Mouse (Mus musculus) testis, adult 2 months (tissue): ENCODE data around the gene Antxrl.

Source experiments
- CTCF ChIP-seq: fragments of 200-500 bp; IDR thresholded peaks from 2 replicates; pipeline ENCODE4 v1.5.1; 2012; ENCODE audit warnings: low read depth, mild to moderate bottlenecking, inconsistent platforms, low read length, moderate library complexity; ENCODE audit not compliant: control insufficient read depth, insufficient read depth, insufficient replicate concordance
- POLR2A ChIP-seq: fragments of 200-500 bp; IDR thresholded peaks from 2 replicates; pipeline ENCODE4 v1.6.1; 2012; ENCODE audit warnings: low read depth, mild to moderate bottlenecking, inconsistent platforms, low read length, moderate library complexity; ENCODE audit not compliant: control insufficient read depth

DNA sequence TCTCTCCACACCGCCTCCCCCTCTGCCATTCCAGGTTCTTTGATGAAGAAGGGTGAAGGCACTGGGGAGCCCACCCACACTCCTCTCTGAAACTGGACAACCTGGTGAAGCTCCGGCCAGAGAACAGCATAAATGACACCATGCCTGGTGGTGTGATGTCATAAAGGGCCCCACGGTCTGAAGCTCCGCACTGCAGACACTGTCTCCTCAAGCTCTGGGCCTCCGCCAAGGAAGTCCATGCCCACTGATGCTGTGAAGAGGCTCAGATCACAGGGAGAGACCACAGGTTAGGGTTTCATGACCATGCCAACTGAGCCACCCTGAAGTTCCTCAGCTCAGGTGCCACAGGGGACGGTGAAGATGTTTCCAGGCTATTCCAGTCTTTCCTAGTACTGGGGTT lies at the start of gene Antxrl:
- TF ChIP-seq CTCF (no peak), POLR2A (peak; percentile 72; the same call in 1 of the 2 replicates)
